Mouse (Mus musculus): ENCODE measurements at regions not wholly inside any gene's neighbourhood (a gene's known extent, or its start where the extent isn't known, plus 50 kb on each side); places are given as distances from the start of the nearest gene placed in this dataset.
"Not testable (repeated sequence)": the region's sequence is repeated elsewhere in the genome, so short reads cannot be mapped to it uniquely, and the experiment has no call there.

DNA sequence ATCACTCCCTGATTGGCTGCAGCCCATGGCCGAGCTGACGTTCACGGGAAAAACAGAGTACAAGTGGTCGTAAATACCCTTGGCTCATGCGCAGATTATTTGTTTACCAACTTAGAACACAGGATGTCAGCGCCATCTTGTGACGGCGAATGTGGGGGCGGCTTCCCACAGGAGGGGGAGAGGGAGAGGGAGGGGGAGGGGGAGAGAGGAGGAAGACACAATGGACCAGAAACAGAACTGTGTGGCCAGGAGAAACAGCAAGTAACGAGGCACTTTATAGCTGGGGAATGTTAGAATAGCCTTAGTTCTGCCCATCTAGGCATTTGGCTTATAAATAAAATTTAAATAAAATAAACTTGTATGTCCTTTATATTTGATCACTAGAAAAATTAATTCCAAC, 240.7 kb upstream of the Podxl start:
- H3K36me3 ChIP-seq (ENCODE audit: control insufficient read depth, insufficient read depth, low read length); H3K4me1 ChIP-seq (ENCODE audit: control insufficient read depth, insufficient read depth, low read length); H3K27me3 ChIP-seq (replicated peaks; ENCODE audit: control insufficient read depth, insufficient read depth, low read length); H3K9me3 ChIP-seq (ENCODE audit: control insufficient read depth, low read length); H3K9ac ChIP-seq (ENCODE audit: low read depth, low read length); H3K27ac ChIP-seq (ENCODE audit: low read length); H3K4me3 ChIP-seq (ENCODE audit: low read length); ATAC-seq; H3K4me2 ChIP-seq (ENCODE audit: low read depth, low read length): not testable (repeated sequence)
- WGBS = 88% methylated on average over 5 of the region's 10 CpGs

DNA sequence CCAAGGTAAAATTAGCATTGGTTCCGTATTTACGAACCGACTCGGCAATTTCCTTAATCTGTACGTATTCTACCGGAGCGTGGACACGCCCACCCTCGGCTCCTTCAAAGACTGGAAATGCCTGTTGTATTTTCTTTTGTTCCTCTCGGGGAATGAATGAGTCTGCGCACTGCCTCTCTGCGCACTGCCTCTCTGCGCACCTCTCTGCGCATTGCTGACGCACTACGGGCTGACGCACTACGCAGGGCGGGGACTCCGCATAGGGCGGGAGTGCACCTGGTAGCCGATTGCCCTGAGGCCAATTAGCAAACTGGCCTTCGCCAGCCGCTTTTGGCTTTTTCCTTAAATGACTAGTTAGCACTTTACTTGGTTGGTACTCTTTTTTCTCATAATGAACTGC, 239.4 kb upstream of the Podxl start:
- WGBS = 89% methylated on average over 10 of the region's 24 CpGs
- H3K9ac ChIP-seq (ENCODE audit: low read depth, low read length); H3K27ac ChIP-seq (ENCODE audit: low read length); H3K4me1 ChIP-seq (ENCODE audit: control insufficient read depth, insufficient read depth, low read length); H3K27me3 ChIP-seq (replicated peaks; ENCODE audit: control insufficient read depth, insufficient read depth, low read length); H3K4me2 ChIP-seq (ENCODE audit: low read depth, low read length); ATAC-seq; H3K36me3 ChIP-seq (ENCODE audit: control insufficient read depth, insufficient read depth, low read length); H3K4me3 ChIP-seq (ENCODE audit: low read length); H3K9me3 ChIP-seq (ENCODE audit: control insufficient read depth, low read length): not testable (repeated sequence)

DNA sequence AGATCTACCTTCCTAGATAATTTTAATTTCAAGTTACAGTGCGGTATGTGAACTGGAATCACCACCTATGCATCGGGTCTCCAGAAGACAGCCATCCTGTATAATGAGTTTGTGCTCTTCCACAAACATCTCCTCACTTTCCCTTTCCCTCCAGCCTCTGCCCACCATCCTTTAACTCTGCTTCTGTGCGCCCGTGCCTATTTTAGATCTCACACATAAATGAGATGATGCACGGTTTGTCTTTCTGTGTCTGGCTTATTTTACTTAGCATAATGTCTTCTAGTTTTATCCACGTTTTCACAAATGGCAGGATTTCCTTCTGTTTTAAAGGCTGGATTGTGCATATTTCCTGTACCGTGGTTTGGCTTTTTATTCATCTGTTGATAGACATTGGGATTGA, 227.8 kb upstream of the Podxl start:
- 76% methylated on average over 7 of the region's 7 CpGs for WGBS
- Histone ChIP-seq H3K9ac (ENCODE audit: low read depth, low read length) (no peak overlapping the region), H3K27ac (ENCODE audit: low read length) (no peak overlapping the region), H3K9me3 (ENCODE audit: control insufficient read depth, low read length) (no peaks in the 10 kb centered on the region), H3K36me3 (ENCODE audit: control insufficient read depth, insufficient read depth, low read length) (no peaks in the 10 kb centered on the region), H3K27me3 (replicated peaks; ENCODE audit: control insufficient read depth, insufficient read depth, low read length) (no peaks in the 10 kb centered on the region), H3K4me2 (ENCODE audit: low read depth, low read length) (no peak overlapping the region), H3K4me3 (ENCODE audit: low read length) (no peak overlapping the region), H3K4me1 (ENCODE audit: control insufficient read depth, insufficient read depth, low read length) (no peaks in the 10 kb centered on the region)
- no peak for ATAC-seq

DNA sequence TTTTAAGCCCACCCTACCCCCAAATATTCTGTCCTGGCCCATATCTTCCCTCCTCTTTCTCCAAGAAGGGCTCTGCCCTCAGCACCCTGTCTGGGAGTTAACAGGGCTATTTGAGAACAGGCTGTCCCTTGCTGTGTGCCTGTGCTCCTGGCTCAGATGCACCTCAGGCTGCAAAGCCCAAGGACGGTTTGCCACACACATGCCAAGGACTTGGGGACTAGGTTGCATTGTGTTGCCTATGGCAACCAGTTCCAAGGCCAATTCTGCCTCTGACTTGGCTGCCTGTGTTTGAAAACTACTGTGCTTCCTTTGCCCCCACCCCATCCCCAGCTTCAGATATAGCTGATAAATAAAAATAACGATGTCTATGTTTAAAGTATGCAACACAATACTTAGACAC, 227.1 kb upstream of the Podxl start:
- Histone ChIP-seq H3K4me1 (ENCODE audit: control insufficient read depth, insufficient read depth, low read length) (no peaks in the 10 kb centered on the region), H3K9ac (ENCODE audit: low read depth, low read length) (no peak overlapping the region), H3K27ac (ENCODE audit: low read length) (no peak overlapping the region), H3K4me3 (ENCODE audit: low read length) (no peak overlapping the region), H3K9me3 (ENCODE audit: control insufficient read depth, low read length) (no peaks in the 10 kb centered on the region), H3K4me2 (ENCODE audit: low read depth, low read length) (no peak overlapping the region), H3K27me3 (replicated peaks; ENCODE audit: control insufficient read depth, insufficient read depth, low read length) (no peaks in the 10 kb centered on the region), H3K36me3 (ENCODE audit: control insufficient read depth, insufficient read depth, low read length) (no peaks in the 10 kb centered on the region)
- WGBS = 67% methylated on average over 2 of the region's 2 CpGs
- no peak for ATAC-seq

DNA sequence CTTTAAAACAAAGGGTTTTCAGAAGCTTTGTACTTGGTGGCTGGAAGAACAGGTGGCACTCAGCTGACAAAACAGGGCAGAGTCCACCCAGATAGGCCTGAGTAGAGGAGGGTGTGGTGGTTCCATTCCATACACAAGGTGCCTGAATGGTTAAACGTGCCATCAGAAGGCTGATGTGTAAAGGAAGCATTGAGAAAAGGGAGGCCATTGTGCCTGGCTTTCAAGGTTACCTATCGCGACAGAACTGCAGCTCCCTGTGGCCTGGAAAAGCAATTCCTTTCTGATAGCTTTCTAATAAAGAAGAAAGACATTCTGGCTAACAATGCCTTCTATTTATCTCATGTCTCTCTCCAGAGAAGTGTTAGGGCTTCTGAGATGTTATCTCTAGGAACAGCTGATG, 213.1 kb upstream of the Podxl start:
- ATAC-seq = no peak
- H3K4me2 ChIP-seq (ENCODE audit: low read depth, low read length) = no peak overlapping the region
- H3K4me1 ChIP-seq (ENCODE audit: control insufficient read depth, insufficient read depth, low read length) = no peaks in the 10 kb centered on the region
- H3K36me3 ChIP-seq (ENCODE audit: control insufficient read depth, insufficient read depth, low read length) = no peaks in the 10 kb centered on the region
- WGBS = 46% methylated on average over 3 of the region's 3 CpGs
- H3K27ac ChIP-seq (ENCODE audit: low read length) = no peak overlapping the region
- no peak overlapping the region for H3K4me3 ChIP-seq (ENCODE audit: low read length)
- no peaks in the 10 kb centered on the region for H3K27me3 ChIP-seq (replicated peaks; ENCODE audit: control insufficient read depth, insufficient read depth, low read length)
- H3K9ac ChIP-seq (ENCODE audit: low read depth, low read length) = no peak overlapping the region
- 0 out of 2 replicates have a peak, but pooled peaks cover 3% of the 10 kb centered on the region for H3K9me3 ChIP-seq (ENCODE audit: control insufficient read depth, low read length)

DNA sequence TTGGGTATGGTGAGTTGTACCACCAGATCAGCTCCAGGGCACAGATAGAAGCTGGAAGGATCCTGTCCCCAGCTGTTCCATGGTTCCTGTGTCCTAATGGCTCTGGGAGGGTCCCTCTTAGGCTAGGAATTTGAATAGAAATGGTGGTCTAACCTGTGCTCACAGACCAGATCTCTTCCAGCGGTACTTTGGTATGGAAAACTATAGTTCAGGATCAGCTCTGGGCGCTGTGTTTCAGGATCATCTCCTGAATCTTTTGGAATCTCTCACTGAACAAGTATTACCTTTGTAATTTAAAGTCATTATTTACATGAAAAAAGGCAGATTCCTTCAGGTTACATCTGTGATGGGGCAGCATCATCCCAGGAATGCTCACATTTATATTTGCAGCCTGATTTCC, 208.1 kb upstream of the Podxl start:
- Histone ChIP-seq H3K4me3 (ENCODE audit: low read length) (no peak overlapping the region), H3K27me3 (replicated peaks; ENCODE audit: control insufficient read depth, insufficient read depth, low read length) (no peaks in the 10 kb centered on the region), H3K9me3 (ENCODE audit: control insufficient read depth, low read length) (0 out of 2 replicates have a peak, but pooled peaks cover 3% of the 10 kb centered on the region), H3K4me1 (ENCODE audit: control insufficient read depth, insufficient read depth, low read length) (no peaks in the 10 kb centered on the region), H3K4me2 (ENCODE audit: low read depth, low read length) (no peak overlapping the region), H3K27ac (ENCODE audit: low read length) (no peak overlapping the region), H3K36me3 (ENCODE audit: control insufficient read depth, insufficient read depth, low read length) (no peaks in the 10 kb centered on the region), H3K9ac (ENCODE audit: low read depth, low read length) (no peak overlapping the region)
- no peak for ATAC-seq
- 93% methylated on average over 2 of the region's 2 CpGs for WGBS

DNA sequence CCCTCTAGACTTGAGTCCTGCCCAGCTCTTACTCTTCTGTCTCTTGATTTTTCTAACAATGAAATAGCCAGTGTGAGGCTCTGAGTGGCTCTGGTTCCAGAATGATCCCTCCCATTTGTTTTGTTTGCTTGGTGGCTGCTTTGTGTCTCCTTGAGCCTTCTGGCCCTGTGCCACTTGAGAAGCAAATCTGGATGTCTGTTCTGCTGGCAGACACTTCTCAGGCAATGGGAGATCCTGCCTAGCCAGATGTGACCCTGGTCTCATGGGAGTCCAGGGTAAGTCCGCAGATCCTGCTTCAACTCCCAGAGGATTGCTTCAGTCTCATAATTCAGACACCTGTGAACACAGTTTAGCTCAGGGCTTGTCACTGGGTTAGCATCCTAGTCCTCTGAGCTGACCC, 181.8 kb upstream of the Podxl start:
- no peak overlapping the region for H3K27ac ChIP-seq (ENCODE audit: low read length)
- H3K9me3 ChIP-seq (ENCODE audit: control insufficient read depth, low read length) = no peaks in the 10 kb centered on the region
- no peak for ATAC-seq
- 57% methylated on average over 1 of the region's 1 CpGs for WGBS
- H3K4me1 ChIP-seq (ENCODE audit: control insufficient read depth, insufficient read depth, low read length) = no peaks in the 10 kb centered on the region
- H3K36me3 ChIP-seq (ENCODE audit: control insufficient read depth, insufficient read depth, low read length) = no peaks in the 10 kb centered on the region
- no peak overlapping the region for H3K9ac ChIP-seq (ENCODE audit: low read depth, low read length)
- H3K4me2 ChIP-seq (ENCODE audit: low read depth, low read length) = no peak overlapping the region
- H3K4me3 ChIP-seq (ENCODE audit: low read length) = no peak overlapping the region
- no peaks in the 10 kb centered on the region for H3K27me3 ChIP-seq (replicated peaks; ENCODE audit: control insufficient read depth, insufficient read depth, low read length)

DNA sequence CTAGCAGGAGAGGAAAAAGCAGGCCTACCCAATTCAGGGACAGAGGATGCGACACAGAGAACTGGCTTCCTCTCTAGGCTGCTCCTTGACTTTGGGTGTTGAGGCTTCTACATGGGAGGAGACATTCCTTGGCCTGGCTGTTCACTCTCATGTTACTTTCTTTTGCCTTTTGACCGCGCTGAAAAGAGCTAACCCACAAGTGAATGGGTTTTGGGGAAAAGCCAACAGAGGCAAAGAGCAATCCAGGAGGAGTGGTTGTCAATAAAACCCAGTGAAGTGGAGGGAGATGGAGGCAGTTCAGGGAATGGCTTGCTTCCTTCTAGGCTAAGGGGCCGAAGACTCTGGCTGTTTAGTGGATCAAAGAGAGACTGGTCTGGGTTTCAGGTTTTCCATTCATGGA, 167.6 kb upstream of the Podxl start:
- Histone ChIP-seq H3K27ac (ENCODE audit: low read length) (no peak overlapping the region), H3K9ac (ENCODE audit: low read depth, low read length) (no peak overlapping the region), H3K4me3 (ENCODE audit: low read length) (no peak overlapping the region), H3K9me3 (ENCODE audit: control insufficient read depth, low read length) (no peaks in the 10 kb centered on the region), H3K27me3 (replicated peaks; ENCODE audit: control insufficient read depth, insufficient read depth, low read length) (no peaks in the 10 kb centered on the region), H3K4me1 (ENCODE audit: control insufficient read depth, insufficient read depth, low read length) (no peaks in the 10 kb centered on the region), H3K4me2 (ENCODE audit: low read depth, low read length) (no peak overlapping the region), H3K36me3 (ENCODE audit: control insufficient read depth, insufficient read depth, low read length) (no peaks in the 10 kb centered on the region)
- WGBS = 68% methylated on average over 4 of the region's 4 CpGs
- no peak for ATAC-seq

DNA sequence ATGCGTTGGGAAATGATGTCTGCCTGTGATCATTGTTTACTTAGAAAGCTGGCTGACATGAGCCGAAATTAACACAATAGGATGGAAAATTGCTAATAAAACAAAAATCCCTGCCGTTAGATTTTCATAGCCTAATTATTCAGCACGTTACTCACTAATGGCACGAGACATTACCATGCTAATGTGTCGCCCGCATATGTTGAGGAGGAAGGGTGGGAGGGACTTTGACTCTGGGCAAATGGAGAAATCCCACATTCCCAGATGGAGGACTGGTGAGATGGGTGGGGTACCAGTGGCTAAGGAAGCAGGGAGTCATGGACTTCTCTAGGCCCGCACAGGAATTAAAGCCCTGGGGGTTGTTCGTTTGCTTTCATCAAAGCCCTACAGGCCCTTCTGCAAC, 155.8 kb upstream of the Podxl start:
- Histone ChIP-seq H3K4me1 (ENCODE audit: control insufficient read depth, insufficient read depth, low read length) (no peaks in the 10 kb centered on the region), H3K36me3 (ENCODE audit: control insufficient read depth, insufficient read depth, low read length) (no peaks in the 10 kb centered on the region), H3K9me3 (ENCODE audit: control insufficient read depth, low read length) (no peaks in the 10 kb centered on the region), H3K27ac (ENCODE audit: low read length) (no peak overlapping the region), H3K4me2 (ENCODE audit: low read depth, low read length) (no peak overlapping the region), H3K4me3 (ENCODE audit: low read length) (no peak overlapping the region), H3K9ac (ENCODE audit: low read depth, low read length) (no peak overlapping the region), H3K27me3 (replicated peaks; ENCODE audit: control insufficient read depth, insufficient read depth, low read length) (no peaks in the 10 kb centered on the region)
- ATAC-seq = no peak
- WGBS = 76% methylated on average over 9 of the region's 9 CpGs

DNA sequence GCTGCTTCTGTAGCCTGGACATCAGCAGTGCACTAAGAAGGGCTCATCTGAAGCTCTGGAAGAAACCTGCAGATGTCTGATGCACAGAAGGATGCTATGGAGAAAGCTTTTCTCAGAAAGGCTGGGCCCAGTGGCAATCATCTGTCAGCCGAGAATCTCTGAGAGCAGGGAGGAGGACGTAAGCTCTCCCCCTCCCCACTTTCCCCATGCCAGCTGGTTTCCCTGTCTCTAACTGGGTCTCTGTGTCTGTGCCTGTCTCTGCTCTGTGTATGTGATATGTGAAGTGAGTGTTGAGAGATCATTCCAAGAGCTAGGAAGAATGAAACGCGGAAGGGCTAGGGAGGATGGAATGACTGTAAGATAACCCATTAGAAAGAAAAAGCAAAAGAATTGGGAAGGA, 155.1 kb upstream of the Podxl start:
- Histone ChIP-seq H3K9me3 (ENCODE audit: control insufficient read depth, low read length) (no peaks in the 10 kb centered on the region), H3K27me3 (replicated peaks; ENCODE audit: control insufficient read depth, insufficient read depth, low read length) (no peaks in the 10 kb centered on the region), H3K9ac (ENCODE audit: low read depth, low read length) (no peak overlapping the region), H3K27ac (ENCODE audit: low read length) (no peak overlapping the region), H3K4me1 (ENCODE audit: control insufficient read depth, insufficient read depth, low read length) (no peaks in the 10 kb centered on the region), H3K4me2 (ENCODE audit: low read depth, low read length) (no peak overlapping the region), H3K4me3 (ENCODE audit: low read length) (no peak overlapping the region), H3K36me3 (ENCODE audit: control insufficient read depth, insufficient read depth, low read length) (no peaks in the 10 kb centered on the region)
- no peak for ATAC-seq
- 68% methylated on average over 4 of the region's 4 CpGs for WGBS

All from intestine, embryonic 16.5 days (tissue).